Mouse (Mus musculus): ENCODE data around the gene Orm1.

Gene Orm1

DNA sequence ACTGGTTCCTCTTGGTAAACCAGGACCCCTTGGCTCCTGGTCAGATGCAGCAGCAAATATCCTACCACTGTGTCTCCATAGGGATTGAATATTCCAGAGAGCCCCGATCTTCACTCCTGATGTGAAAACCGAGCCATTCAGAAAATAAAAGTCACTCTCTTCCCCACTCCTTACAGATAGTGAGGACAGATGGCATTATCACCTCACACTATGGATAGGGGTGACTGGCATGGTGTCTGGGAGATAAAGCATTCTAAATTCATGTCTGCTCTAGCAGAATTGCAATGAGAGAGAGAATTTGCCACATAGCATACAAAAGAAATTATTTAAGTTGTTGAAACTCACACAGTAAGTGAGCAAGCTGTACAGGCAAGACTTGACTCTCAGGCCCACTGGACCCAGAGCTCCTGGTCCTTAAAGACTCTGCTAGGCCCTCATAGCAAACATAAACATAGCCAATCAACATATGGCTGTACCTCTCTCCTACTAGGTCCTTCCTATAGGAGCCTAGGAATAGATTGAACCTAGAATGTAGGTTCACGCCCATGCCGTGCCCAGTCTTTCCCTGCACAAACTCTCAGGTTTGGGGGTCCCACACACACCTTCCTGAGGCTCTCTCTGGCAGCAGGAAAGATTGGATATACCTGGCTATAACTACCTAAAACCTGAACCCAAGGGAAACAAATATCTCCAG, 38.5 kb downstream of the Orm1 start:
- TF ChIP-seq GATA4 (IDR thresholded peaks at IDR 0.05; ENCODE audit: insufficient replicate concordance, low read length), result no peak

DNA sequence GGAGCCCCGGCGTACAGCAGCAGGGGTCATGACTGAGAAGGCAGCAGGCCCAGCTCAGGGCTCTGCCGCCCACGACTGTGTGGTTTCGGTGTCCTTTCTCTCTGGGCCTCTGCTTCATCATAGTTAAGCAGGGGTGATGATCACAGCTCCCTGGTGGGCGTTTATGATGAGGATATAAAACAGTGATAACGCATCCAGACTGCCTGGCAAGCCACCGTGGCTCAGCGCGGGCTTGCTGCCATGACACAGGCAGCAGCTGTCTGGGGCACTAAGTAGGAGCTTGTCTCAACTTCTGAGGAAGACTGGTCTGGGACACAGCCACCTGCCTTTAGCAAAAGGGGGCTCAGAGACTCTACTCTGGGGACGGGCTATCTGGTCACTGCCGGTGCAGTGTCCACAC, 39.1 kb downstream of the Orm1 start:
- no peak for TF ChIP-seq GATA4 (IDR thresholded peaks at IDR 0.05; ENCODE audit: insufficient replicate concordance, low read length)

DNA sequence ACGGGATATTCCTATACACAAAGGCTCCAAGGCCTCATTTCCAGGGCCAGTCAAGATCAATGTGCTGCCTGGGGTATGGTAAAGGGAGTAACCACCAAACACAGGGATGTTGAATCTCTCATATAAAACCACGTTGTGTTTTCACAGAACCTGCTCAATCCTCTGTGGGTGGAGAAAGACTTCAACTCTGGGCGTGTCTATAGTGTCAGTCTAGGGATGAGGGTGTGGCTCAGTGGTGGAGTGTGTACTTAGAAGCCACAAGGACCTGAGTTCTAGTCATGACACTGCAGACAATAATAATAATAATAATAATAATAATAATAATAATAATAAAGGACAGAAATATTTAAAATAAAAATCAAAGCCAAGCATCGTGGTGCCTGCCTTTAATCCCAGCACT, 39.9 kb downstream of the Orm1 start:
- no peak for TF ChIP-seq GATA4 (IDR thresholded peaks at IDR 0.05; ENCODE audit: insufficient replicate concordance, low read length)

DNA sequence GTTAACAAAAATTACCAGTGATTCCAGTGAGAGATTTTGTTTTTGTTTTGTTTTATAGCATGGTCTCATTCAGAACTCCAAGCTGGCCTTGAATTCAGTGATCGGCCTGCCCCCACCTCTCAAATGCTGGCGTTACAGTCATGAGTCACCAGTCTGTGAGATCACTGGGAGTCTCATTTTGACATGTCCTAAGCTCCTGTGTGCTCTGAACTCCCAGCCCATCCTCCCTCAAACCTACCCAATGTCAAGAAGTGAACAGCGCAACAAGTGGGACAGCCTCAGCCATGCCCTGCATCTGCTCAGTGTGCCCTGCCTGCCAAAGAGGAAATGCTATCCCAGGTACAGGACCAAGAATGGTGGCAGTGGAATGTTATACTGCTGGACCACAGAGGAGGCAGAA, 40.9 kb downstream of the Orm1 start:
- TF ChIP-seq GATA4 (IDR thresholded peaks at IDR 0.05; ENCODE audit: insufficient replicate concordance, low read length), result no peak

DNA sequence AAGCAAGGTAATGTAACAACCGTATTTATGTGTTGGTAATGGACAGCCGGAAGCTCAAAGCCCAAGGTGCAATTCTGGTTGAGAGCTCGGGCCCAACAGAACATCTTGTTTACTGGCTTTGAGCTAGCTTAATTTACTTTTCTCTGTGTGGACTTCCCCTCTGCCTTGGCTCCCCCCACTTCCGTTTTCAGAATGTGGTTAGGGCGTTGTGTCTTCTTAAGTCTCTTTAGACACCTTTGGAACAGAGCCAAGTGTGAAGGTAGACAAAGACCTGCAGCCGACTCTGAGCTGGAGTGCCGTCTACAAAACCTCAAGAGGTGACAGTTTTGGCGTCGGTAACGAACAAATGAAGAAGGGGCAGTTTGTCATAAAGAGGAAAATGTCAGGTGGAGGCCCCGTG, 41.4 kb downstream of the Orm1 start:
- TF ChIP-seq GATA4 (IDR thresholded peaks at IDR 0.05; ENCODE audit: insufficient replicate concordance, low read length), result no peak

DNA sequence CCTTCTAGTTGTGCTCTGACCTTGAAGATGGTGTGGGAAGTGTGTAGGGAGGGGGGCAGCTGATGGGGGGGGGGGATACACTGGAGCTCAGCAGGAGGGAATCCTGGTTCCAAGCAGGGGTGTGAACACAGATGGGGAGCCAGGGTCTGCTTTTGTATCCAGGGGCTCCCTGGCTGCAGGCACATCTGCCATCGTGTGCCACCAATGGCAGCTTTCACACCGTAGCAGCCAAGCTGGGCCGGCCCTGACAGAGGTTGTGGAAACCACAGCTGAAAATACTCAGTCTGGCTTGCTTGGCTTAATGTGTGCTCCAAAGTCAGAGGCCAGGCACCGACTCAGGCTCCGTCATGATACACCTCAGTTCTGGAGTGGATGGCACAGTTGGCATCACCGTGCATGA, 43.7 kb downstream of the Orm1 start:
- no peak for TF ChIP-seq GATA4 (IDR thresholded peaks at IDR 0.05; ENCODE audit: insufficient replicate concordance, low read length)

DNA sequence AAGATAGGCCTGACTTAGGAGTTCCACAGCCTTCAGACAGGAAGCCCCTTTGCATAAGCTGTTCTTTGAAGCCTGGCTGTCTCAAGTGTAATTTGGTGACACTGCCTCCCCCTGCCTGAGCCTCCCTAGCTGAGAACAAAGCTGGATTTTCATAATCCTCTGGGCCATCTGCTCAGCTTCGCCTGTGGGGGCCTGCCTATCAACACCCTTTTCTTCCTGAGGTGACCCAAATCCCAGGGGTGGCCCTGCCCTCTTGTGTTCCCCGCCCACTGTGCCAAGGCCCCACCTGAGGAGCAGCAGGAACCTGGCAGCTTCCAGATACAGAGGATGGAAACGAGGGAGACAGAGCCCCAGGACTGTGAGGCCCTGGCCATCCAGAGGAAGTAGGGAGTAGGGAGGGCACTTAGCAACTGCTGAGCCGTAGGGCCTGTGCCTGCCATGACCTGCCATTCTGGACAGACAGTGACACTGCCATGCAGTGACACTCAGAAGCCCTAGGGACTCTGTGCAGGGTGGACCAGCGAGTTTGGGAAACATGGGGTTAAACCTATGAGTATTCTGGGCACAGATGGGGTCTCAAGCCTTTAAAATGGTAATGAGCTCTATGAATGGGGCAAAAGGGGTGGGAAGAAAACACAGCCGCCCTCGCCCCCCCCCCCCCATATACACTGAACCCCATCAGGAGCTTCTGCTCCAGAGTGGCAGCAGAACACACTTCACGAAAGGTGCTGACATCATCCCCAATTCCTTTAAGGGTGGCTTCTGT, 44.9 kb downstream of the Orm1 start:
- no peak for TF ChIP-seq GATA4 (IDR thresholded peaks at IDR 0.05; ENCODE audit: insufficient replicate concordance, low read length)

DNA sequence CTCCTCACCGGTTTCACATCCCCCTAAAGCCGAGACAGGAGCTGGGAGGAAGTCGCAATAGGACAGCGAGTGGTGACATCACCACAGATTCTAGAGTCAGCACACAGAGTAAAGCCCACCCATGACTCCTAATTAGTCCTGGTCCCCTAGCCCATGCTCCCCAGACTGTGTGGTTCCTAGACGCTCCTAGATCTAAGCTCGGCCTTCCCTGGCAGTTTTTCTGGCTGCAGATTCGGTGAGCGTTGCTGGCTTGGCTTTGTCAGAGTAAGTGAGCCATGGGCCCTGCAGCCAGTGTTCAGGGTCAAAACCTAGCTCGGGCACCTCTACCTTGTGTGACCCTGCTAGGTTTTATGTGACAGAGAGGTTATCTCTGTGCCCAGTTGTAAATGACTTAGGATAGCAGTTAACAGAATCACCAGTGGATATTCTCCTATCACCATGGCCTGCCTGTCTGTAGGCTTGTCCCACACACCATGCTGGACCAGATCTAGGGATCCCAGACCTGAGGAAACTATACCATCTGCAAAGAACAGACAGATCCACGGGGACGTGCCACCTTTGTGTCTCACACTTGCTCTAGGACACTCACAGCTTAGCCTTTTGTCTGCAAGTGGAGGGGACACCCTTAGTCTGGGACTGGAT, 45.6 kb downstream of the Orm1 start:
- no peak for TF ChIP-seq GATA4 (IDR thresholded peaks at IDR 0.05; ENCODE audit: insufficient replicate concordance, low read length)

DNA sequence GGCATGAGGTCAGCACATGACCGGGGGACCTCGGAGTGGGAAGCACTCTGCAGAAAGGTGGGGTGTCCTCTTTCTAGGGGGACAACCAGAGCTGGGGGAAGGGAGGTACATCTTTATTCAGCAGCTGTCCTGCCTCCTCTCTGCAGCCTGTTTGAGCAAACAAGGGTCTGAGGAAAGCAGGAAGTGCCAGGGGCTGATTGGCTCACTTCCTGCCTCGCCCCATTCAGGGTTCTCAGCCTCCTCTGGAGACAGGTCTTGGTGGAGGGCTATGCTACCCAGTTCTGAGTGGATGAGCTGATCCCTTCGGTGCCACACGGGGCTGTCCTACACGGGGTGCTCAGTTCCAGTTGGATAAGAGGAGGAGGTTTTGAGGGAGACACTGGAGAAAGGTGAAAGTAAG, 47.0 kb downstream of the Orm1 start:
- no peak for TF ChIP-seq GATA4 (IDR thresholded peaks at IDR 0.05; ENCODE audit: insufficient replicate concordance, low read length)

Measured in liver, adult (tissue).